Mouse (Mus musculus) hindbrain, embryonic 11.5 days (tissue): ENCODE measurements around the gene Skap1. TPM values are rescaled to one million over a fixed set of nuclear protein-coding genes. Genes with fewer than 3 reads are reported as not detected.

Experiments used
- ATAC-seq: fragments of 200-750 bp; cut with Nextera tagmentation; 2 replicates; pipeline ENCODE4 v1.8.0; 2017; ENCODE audit warnings: mild to moderate bottlenecking, moderate TSS enrichment, moderate library complexity; ENCODE audit not compliant: low FRiP score
- DNase-seq: peaks from one replicate; pipeline ENCODE4 v3.0.0-alpha.2; 2015; ENCODE audit warnings: low spot score
- H3K27ac ChIP-seq: fragments of 300-500 bp; sonication (generic); 2 replicates; pipeline ENCODE4 v1.5.1; 2014; ENCODE audit warnings: mild to moderate bottlenecking, low read depth, low read length
- H3K27me3 ChIP-seq: fragments of 300-500 bp; sonication (generic); 2 replicates; pipeline ENCODE4 v1.6.1; 2014; ENCODE audit warnings: mild to moderate bottlenecking, low read length, moderate library complexity, mixed read lengths; ENCODE audit not compliant: control insufficient read depth, insufficient read depth
- H3K36me3 ChIP-seq: fragments of 300-500 bp; sonication (generic); 2 replicates; pipeline ENCODE4 v1.6.1; 2014; ENCODE audit warnings: mild to moderate bottlenecking, low read length, moderate library complexity, mixed read lengths; ENCODE audit not compliant: control insufficient read depth, insufficient read depth
- H3K4me1 ChIP-seq: fragments of 300-500 bp; sonication (generic); replicated peaks from 2 replicates; pipeline ENCODE4 v1.6.1; 2014; ENCODE audit warnings: low read length, mixed read lengths; ENCODE audit not compliant: control insufficient read depth, insufficient read depth
- H3K4me2 ChIP-seq: fragments of 300-500 bp; sonication (generic); replicated peaks from 2 replicates; pipeline ENCODE4 v1.6.1; 2014; ENCODE audit warnings: mild to moderate bottlenecking, low read depth, low read length
- H3K4me3 ChIP-seq: fragments of 300-500 bp; sonication (generic); 2 replicates; pipeline ENCODE4 v1.5.1; 2014; ENCODE audit warnings: low read depth, low read length
- H3K9ac ChIP-seq: fragments of 300-500 bp; sonication (generic); 2 replicates; pipeline ENCODE4 v1.6.1; 2014; ENCODE audit warnings: low read depth, low read length
- H3K9me3 ChIP-seq: fragments of 300-500 bp; sonication (generic); 2 replicates; pipeline ENCODE4 v1.6.1; 2016; ENCODE audit warnings: low read length; ENCODE audit not compliant: control insufficient read depth
- WGBS: fragments of 180-500 bp; shearing (Covaris S2); extraction: QIAGEN DNeasy Blood & Tissue Kit; methylation state at CpG from one replicate; pipeline ENCODE4 v1.1.7; 2014; 5-methylcytosine and 5-hydroxymethylcytosine counted together
- polyA plus RNA-seq: library from polyadenylated mRNA; unstranded; fragments of >200 nt; fragmentation: Nextera tagmentation; extraction: Ambion mirVana; gene quantifications from 2 replicates; pipeline ENCODE4 v1.2.1, GENCODE M21; 2014

Skap1 gene
- polyA plus RNA-seq, 1 experiment from 2014 or later = 0.85 TPM

DNA sequence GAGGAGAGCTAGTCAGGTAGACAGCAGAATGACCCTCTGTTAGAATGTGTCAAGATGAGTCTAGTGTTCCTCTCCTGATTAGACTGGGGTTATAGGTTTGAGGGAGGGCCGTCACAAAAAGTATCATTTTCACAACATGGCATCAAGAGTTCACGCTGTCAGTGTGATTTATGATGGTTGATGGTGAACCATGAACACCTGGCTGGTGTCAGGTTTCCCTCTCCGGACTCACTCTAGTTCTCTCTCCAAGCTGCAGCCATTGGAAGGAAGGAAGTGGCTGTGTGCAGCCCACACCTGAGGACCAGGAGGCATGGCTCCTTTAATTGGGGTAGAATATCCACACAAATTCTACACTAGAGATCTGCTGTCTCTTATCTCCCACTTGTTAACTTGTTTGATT lies 18.3 kb downstream of the Skap1 start:
- Histone ChIP-seq H3K36me3 (no peaks in the 10 kb centered on the region), H3K27ac (no peak overlapping the region), H3K4me2 (no peak overlapping the region), H3K4me1 (no peaks in the 10 kb centered on the region), H3K4me3 (no peak overlapping the region), H3K9me3 (no peaks in the 10 kb centered on the region), H3K27me3 (no peaks in the 10 kb centered on the region), H3K9ac (no peak overlapping the region)
- no peak for ATAC-seq
- WGBS = 79% methylated on average over 3 of the region's 3 CpGs
- DNase-seq = no peak

GRCm38 (mm10) chr11:96483179-96483578 lies 18.8 kb downstream of the Skap1 start:
- H3K27me3 ChIP-seq = no peaks in the 10 kb centered on the region
- H3K9ac ChIP-seq = no peak overlapping the region
- DNase-seq (no peak), ATAC-seq (no peak)
- H3K27ac ChIP-seq = no peak overlapping the region
- no peak overlapping the region for H3K4me3 ChIP-seq
- no peaks in the 10 kb centered on the region for H3K36me3 ChIP-seq
- H3K9me3 ChIP-seq = no peaks in the 10 kb centered on the region
- H3K4me1 ChIP-seq = no peaks in the 10 kb centered on the region
- H3K4me2 ChIP-seq = no peak overlapping the region

GRCm38 (mm10) chr11:96498481-96498880 lies 34.1 kb downstream of the Skap1 start:
- H3K4me3 ChIP-seq = no peak overlapping the region
- ATAC-seq (no peak), DNase-seq (no peak)
- no peak overlapping the region for H3K27ac ChIP-seq
- no peaks in the 10 kb centered on the region for H3K4me1 ChIP-seq
- H3K4me2 ChIP-seq = no peak overlapping the region
- H3K36me3 ChIP-seq = no peaks in the 10 kb centered on the region
- H3K9ac ChIP-seq = no peak overlapping the region
- WGBS = 80% methylated on average over 8 of the region's 8 CpGs
- no peaks in the 10 kb centered on the region for H3K27me3 ChIP-seq
- H3K9me3 ChIP-seq = no peaks in the 10 kb centered on the region

DNA sequence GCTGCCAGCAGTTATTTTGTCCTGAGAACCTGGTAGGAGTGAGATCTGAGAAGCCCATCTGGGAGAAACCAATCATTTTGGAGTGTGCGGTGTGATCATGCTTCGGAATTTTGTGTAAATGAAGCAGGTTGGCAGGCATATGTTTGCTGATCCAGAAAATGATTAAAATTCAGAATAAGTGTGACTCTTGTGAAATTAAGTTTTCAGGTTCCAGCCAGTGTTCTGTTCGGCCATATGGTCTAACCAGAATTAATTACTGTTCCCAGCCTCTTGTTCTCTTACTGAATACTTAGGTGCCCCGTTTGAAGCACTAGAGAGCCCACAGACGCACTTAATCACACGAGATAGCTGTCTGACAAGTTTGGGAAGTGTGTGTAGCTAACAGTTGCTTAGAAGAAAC lies 36.6 kb downstream of the Skap1 start:
- DNase-seq (no peak), ATAC-seq (no peak)
- no peak overlapping the region for H3K4me2 ChIP-seq
- no peaks in the 10 kb centered on the region for H3K9me3 ChIP-seq
- no peaks in the 10 kb centered on the region for H3K36me3 ChIP-seq
- H3K27me3 ChIP-seq = no peaks in the 10 kb centered on the region
- no peak overlapping the region for H3K9ac ChIP-seq
- H3K4me1 ChIP-seq = no peaks in the 10 kb centered on the region
- H3K27ac ChIP-seq = no peak overlapping the region
- H3K4me3 ChIP-seq = no peak overlapping the region
- 74% methylated on average over 6 of the region's 6 CpGs for WGBS

DNA sequence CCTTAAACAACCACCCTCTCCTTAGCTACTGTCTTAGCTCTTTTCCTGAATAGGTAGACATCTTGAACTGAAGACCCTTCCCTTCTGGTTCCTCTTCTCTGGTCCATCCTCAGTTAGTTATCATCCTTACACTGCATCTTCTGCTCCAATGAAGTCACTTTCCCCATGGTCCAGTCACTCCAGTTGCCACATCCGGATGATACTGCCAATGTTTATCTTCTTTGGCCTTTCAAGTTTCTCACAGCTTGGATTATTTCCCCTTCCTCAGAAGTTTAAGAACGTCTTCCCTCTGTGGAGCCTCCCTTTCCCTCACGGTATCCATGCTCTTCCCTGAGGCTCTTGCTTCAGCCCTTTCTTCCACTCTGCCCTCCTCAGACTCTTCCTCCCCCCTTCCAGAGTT lies 38.6 kb downstream of the Skap1 start:
- Histone ChIP-seq H3K9me3 (no peaks in the 10 kb centered on the region), H3K4me2 (no peak overlapping the region), H3K27ac (no peak overlapping the region), H3K9ac (no peak overlapping the region), H3K36me3 (no peaks in the 10 kb centered on the region), H3K4me1 (no peaks in the 10 kb centered on the region), H3K4me3 (no peak overlapping the region), H3K27me3 (no peaks in the 10 kb centered on the region)
- WGBS = 77% methylated on average over 3 of the region's 3 CpGs
- DNase-seq = no peak
- no peak for ATAC-seq

- Histone ChIP-seq H3K9me3 (no peaks in the 10 kb centered on the region), H3K27ac (no peak overlapping the region), H3K9ac (no peak overlapping the region), H3K4me2 (no peak overlapping the region), H3K4me1 (no peaks in the 10 kb centered on the region), H3K36me3 (no peaks in the 10 kb centered on the region), H3K4me3 (no peak overlapping the region), H3K27me3 (no peaks in the 10 kb centered on the region)
- 77% methylated on average over 12 of the region's 12 CpGs for WGBS
- DNase-seq = no peak
- ATAC-seq = no peak
These were observed 40.2 kb downstream of the Skap1 start for GRCm38 (mm10) chr11:96504509-96505119.

DNA sequence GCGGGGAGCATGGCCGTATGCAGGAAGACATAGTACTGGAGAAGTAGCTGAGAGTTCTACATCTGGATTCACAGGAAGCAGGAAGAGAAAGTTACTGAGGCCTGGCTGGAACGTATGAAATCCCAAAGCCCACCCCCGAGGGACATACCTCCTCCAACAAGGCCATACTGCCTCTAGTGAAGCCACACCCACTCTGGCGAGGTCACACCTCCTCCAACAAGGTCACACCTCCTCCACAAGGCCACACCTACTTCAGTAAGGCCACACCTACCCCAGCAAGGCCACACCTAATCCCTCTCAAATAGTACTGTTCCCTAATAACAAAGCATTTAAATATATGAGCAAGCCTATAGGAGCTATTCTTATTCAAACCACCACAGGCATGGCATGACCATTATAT lies 41.4 kb downstream of the Skap1 start:
- Histone ChIP-seq H3K9me3 (no peaks in the 10 kb centered on the region), H3K27ac (no peak overlapping the region), H3K27me3 (no peaks in the 10 kb centered on the region), H3K4me2 (no peak overlapping the region), H3K36me3 (no peaks in the 10 kb centered on the region), H3K9ac (no peak overlapping the region), H3K4me3 (no peak overlapping the region), H3K4me1 (no peaks in the 10 kb centered on the region)
- no peak for ATAC-seq
- WGBS = 80% methylated on average over 5 of the region's 5 CpGs
- DNase-seq = no peak

DNA sequence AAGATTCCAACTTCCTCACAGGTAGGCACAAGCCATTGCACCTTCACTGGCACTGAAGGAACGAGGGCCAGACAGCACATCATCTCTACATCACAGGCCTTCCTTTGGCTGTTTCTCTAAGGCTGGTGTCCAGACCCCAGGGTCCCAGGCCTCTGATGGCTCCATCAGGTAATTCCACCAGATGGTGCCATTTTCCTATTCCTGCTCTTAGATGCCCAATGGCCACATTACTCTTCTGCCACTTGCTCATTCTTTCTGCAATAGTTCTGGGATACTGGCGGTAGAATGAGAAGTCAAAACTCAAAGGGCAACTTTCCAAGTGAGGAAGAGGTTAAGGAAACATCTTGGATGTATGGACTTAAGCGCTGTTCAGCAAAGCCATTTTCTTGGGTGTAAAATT lies 50.8 kb downstream of the Skap1 start:
- no peaks in the 10 kb centered on the region for H3K27me3 ChIP-seq
- no peak overlapping the region for H3K9ac ChIP-seq
- DNase-seq (no peak), ATAC-seq (no peak)
- no peak overlapping the region for H3K4me3 ChIP-seq
- WGBS = 85% methylated on average over 3 of the region's 3 CpGs
- no peak overlapping the region for H3K27ac ChIP-seq
- H3K9me3 ChIP-seq = no peaks in the 10 kb centered on the region
- no peaks in the 10 kb centered on the region for H3K36me3 ChIP-seq
- H3K4me1 ChIP-seq = no peaks in the 10 kb centered on the region
- no peak overlapping the region for H3K4me2 ChIP-seq

- 85% methylated on average over 6 of the region's 6 CpGs for WGBS
- H3K4me3 ChIP-seq = no peak overlapping the region
These were observed 60.1 kb downstream of the Skap1 start for GRCm38 (mm10) chr11:96524541-96524940.

More at GRCm38 (mm10) chr11:96524541-96524940, 60.1 kb downstream of the Skap1 start:
- Histone ChIP-seq H3K27me3 (no peaks in the 10 kb centered on the region), H3K4me1 (no peaks in the 10 kb centered on the region), H3K9ac (no peak overlapping the region), H3K27ac (no peak overlapping the region), H3K4me2 (no peak overlapping the region), H3K9me3 (no peaks in the 10 kb centered on the region), H3K36me3 (no peaks in the 10 kb centered on the region)
- DNase-seq = no peak
- no peak for ATAC-seq
